Mouse (Mus musculus) C2C12 (cell line): ENCODE data around the gene Ift81. TPM values are rescaled to one million over a fixed set of nuclear protein-coding genes. Genes with fewer than 3 reads are reported as not detected.

Source experiments
- H3K27me3 ChIP-seq: one replicate; pipeline ENCODE4 v1.6.1; 2011; ENCODE audit not compliant: control insufficient read depth, insufficient read depth, insufficient read length
- H3K36me3 ChIP-seq: one replicate; pipeline ENCODE4 v1.6.1; 2011; ENCODE audit not compliant: control insufficient read depth, insufficient read depth
- H3K4me3 ChIP-seq: one replicate; pipeline ENCODE4 v1.5.1; 2011; ENCODE audit warnings: mild to moderate bottlenecking, control low read depth; ENCODE audit not compliant: poor library complexity, insufficient read depth, severe bottlenecking
- H3K79me2 ChIP-seq: one replicate; pipeline ENCODE4 v1.6.1; 2011; ENCODE audit not compliant: control insufficient read depth, insufficient read depth
- H3K79me3 ChIP-seq: one replicate; pipeline ENCODE4 v1.6.1; 2011; ENCODE audit warnings: low read depth, control low read depth
- H3ac ChIP-seq: one replicate; pipeline ENCODE3; 2011; ENCODE audit warnings: low read depth; ENCODE audit not compliant: control insufficient read depth, insufficient read length
- CEBPB ChIP-seq: IDR thresholded peaks from one replicate; pipeline ENCODE4 v1.6.1; 2011; ENCODE audit warnings: low read depth, mild to moderate bottlenecking, control low read depth, moderate library complexity
- CTCF ChIP-seq: IDR thresholded peaks from one replicate; pipeline ENCODE4 v1.5.1; 2011; ENCODE audit not compliant: control insufficient read depth, insufficient read depth, insufficient read length
- FOSL1 ChIP-seq: IDR thresholded peaks from one replicate; pipeline ENCODE4 v1.8.0; 2011; ENCODE audit warnings: mild to moderate bottlenecking, low read length; ENCODE audit not compliant: poor library complexity, insufficient read depth, severe bottlenecking
- MAX ChIP-seq: IDR thresholded peaks from one replicate; pipeline ENCODE4 v1.6.1; 2011; ENCODE audit warnings: mild to moderate bottlenecking, control low read depth
- MYOD1 ChIP-seq: IDR thresholded peaks from one replicate; pipeline ENCODE4 v1.6.1; 2011; ENCODE audit warnings: low read depth; ENCODE audit not compliant: control insufficient read depth, insufficient read length
- MYOG ChIP-seq: IDR thresholded peaks from one replicate; pipeline ENCODE4 v1.6.1; 2011; ENCODE audit not compliant: control insufficient read depth, insufficient read length; ENCODE audit errors: extremely low read depth
- USF1 ChIP-seq: IDR thresholded peaks from one replicate; pipeline ENCODE4 v1.6.1; 2011; ENCODE audit warnings: low read depth, mild to moderate bottlenecking, control low read depth, moderate library complexity
- polyA plus RNA-seq: library from polyadenylated mRNA; unstranded; fragments of >200 nt; fragmentation: generic; extraction: Trizol; gene quantifications from one replicate; pipeline ENCODE4 v1.2.1, GENCODE M21; 2012; ENCODE audit warnings: missing spikeins

Ift81 gene
- polyA plus RNA-seq, 1 experiment = 3.5 TPM

DNA sequence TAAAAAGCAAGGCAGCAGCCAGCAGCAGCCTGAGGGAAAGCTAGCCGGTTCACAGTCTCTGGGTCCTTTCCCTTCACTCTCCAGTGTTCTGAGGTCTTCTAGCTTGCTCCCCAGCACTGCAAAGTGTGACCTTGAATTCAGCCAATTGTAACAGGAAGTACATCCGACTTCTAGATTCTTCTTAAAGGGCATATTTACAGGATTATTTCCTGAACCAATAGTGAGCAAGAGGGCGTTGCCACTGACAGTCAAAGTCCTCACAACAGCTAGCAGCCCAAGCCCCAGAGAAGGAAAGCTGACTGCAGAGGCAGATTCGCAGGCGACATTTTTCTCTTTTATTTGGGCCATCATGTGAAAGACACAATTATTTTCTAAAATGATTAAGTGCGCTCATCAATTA lies 65.6 kb downstream of the Ift81 start:
- Histone ChIP-seq H3K79me3 (no peaks in the 10 kb centered on the region), H3K79me2 (no peaks in the 10 kb centered on the region), H3K27me3 (no peaks in the 10 kb centered on the region), H3ac (no peak overlapping the region), H3K4me3 (no peak overlapping the region), H3K36me3 (no peaks in the 10 kb centered on the region)
- TF ChIP-seq MAX (no peak), MYOD1 (no peak), MYOG (no peak), CEBPB (no peak), USF1 (no peak), CTCF (no peak), FOSL1 (no peak)

DNA sequence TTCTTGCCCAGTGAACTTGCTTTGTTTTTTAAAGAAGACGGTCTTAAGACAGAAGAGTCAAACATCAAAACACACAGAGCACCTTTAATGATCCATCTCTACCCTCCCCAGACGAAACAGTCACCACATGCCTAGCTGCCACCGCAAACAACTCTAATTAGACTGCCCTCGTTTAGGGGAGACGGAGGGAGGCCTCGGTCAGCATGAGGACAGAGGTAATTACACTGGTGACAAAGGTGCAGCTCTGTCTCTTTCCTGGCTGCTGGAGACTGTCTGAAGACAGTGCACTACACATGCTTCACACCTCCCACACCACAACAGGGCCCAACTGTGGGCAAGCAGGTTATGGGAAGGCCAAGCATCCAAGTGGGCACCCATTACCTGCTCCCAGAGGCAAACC lies 66.5 kb downstream of the Ift81 start:
- H3K36me3 ChIP-seq = no peaks in the 10 kb centered on the region
- H3K4me3 ChIP-seq = no peak overlapping the region
- no peaks in the 10 kb centered on the region for H3K79me3 ChIP-seq
- H3K79me2 ChIP-seq = no peaks in the 10 kb centered on the region
- no peak overlapping the region for H3ac ChIP-seq
- TF ChIP-seq CEBPB = no peak
- H3K27me3 ChIP-seq = no peaks in the 10 kb centered on the region

DNA sequence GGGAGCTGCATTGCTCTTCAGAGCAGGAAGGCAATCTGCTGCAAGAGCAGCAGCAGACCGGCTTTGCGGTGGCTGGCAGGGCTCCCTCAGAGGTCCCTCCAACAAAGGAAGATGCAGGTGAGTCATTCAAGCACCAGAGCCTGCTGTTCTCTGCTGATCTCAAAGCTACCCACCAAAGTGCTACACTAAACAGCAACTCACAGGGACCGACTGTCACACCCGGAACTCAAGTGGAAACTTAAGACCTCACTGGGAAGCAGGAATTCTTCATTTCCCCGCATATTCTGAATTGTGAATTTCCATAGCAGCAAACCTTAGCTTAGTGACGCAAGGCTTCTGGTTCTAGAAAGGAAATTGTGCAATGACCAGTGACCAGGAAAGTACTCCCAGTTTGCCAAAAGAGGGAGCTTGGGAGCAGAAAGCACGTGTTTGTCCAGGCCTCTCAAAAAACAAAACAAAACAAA lies 67.0 kb downstream of the Ift81 start:
- H3K4me3 ChIP-seq = no peak overlapping the region
- no peaks in the 10 kb centered on the region for H3K79me2 ChIP-seq
- H3ac ChIP-seq = no peak overlapping the region
- H3K79me3 ChIP-seq = no peaks in the 10 kb centered on the region
- TF ChIP-seq FOSL1 (no peak), CEBPB (peak; percentile 94)
- no peaks in the 10 kb centered on the region for H3K36me3 ChIP-seq
- no peaks in the 10 kb centered on the region for H3K27me3 ChIP-seq

DNA sequence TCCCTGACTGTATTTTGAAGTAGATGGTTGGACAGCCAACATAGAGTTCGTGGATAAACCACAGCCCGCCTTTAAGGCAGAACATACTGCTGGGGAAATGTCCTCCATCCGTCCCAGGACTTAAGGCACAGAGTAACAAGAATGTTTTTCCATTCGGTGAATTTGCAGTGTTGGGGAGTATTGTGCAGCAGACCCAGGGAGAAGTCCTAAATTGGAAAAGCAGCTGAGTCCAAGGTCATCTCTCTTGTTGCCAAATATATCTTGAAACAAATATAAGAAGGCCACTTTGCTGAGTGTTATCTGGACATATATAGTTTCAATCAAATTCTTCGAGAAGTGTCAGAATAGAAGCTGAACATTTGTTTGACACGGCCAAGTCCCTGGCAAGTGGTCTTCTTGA lies 70.9 kb downstream of the Ift81 start:
- no peak for TF ChIP-seq MAX
- no peak for TF ChIP-seq MYOD1
- no peak for TF ChIP-seq USF1
- no peak for TF ChIP-seq MYOG
- no peak for TF ChIP-seq CEBPB
- no peak for TF ChIP-seq FOSL1
- TF ChIP-seq CTCF = no peak
- H3K4me3 ChIP-seq = no peak overlapping the region

DNA sequence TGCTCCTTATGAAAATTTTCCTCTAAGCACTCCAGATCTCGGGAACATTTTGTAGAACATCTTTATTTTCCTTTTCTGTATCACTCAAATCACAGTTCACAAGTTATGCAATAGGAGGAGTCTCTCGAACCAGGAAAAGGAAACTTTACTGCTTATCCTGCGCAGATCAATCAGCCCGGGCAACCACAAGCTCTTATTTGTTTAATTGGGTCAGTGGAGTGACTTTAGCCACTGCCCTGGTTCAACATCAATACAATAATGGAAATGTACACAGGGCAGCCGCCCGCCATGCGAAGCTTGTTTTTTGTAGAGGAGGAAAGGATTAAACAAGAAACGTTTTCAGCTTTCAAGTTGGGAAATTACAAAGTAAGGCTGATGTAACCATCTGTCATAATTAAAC lies 72.4 kb downstream of the Ift81 start:
- no peaks in the 10 kb centered on the region for H3K79me2 ChIP-seq
- no peaks in the 10 kb centered on the region for H3K36me3 ChIP-seq
- no peaks in the 10 kb centered on the region for H3K79me3 ChIP-seq
- H3K27me3 ChIP-seq = no peaks in the 10 kb centered on the region
- H3ac ChIP-seq = no peak overlapping the region
- no peak overlapping the region for H3K4me3 ChIP-seq
- TF ChIP-seq CTCF = no peak
- TF ChIP-seq MAX = no peak
- no peak for TF ChIP-seq FOSL1
- no peak for TF ChIP-seq CEBPB
- TF ChIP-seq MYOD1 = no peak
- no peak for TF ChIP-seq MYOG
- TF ChIP-seq USF1 = no peak

More for the DNA sequence above, 70.9 kb downstream of the Ift81 start:
- Histone ChIP-seq H3K27me3 (no peaks in the 10 kb centered on the region), H3ac (no peak overlapping the region), H3K79me2 (no peaks in the 10 kb centered on the region), H3K79me3 (no peaks in the 10 kb centered on the region), H3K36me3 (no peaks in the 10 kb centered on the region)

DNA sequence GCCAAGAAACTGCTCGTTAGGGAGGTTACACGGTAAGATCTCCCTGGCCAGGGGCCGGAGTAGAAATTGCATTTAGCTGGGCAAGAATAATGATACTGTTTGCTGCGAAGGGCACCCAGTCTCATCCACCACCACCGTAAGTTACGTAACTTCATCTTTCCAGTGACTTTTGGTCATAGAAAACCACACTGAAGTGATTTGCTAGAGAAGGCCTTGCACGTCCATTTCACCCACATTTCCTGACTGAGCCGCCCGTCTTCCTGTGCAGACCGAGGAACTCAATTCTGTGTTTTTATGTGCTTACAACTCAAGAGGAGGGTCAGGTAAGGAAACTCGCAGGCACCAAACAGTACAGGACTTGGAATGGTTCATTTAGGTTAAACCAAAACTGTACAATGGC lies 76.2 kb downstream of the Ift81 start:
- no peaks in the 10 kb centered on the region for H3K27me3 ChIP-seq
- H3ac ChIP-seq = no peak overlapping the region
- TF ChIP-seq CTCF (no peak), MAX (no peak), MYOD1 (no peak), USF1 (no peak), MYOG (no peak), FOSL1 (no peak), CEBPB (no peak)
- no peak overlapping the region for H3K4me3 ChIP-seq
- no peaks in the 10 kb centered on the region for H3K79me2 ChIP-seq
- H3K36me3 ChIP-seq = no peaks in the 10 kb centered on the region
- no peaks in the 10 kb centered on the region for H3K79me3 ChIP-seq
